Mouse (Mus musculus): ENCODE results near the gene Slc16a14.

- TF ChIP-seq NRF1 (IDR thresholded peaks at IDR 0.05; ENCODE audit: low read depth, low read length) (no peak), BHLHE40 (IDR thresholded peaks at IDR 0.05; ENCODE audit: low read depth, low read length) (no peak), POLR2A (IDR thresholded peaks at IDR 0.05; ENCODE audit: low read depth, low read length) (no peak)
These were observed 45.5 kb downstream of the Slc16a14 start for GRCm38 (mm10) chr1:84889330-84890004.

All from CH12.LX (cell line).